Mouse (Mus musculus): Measurements from ENCODE around the gene Tcf7l1. TPM values are rescaled to one million over a fixed set of nuclear protein-coding genes. Genes with fewer than 3 reads are reported as not detected.
A peak's percentile ranks its signal among the peaks of the same experiment; 100 is the strongest.
"Not testable (repeated sequence)": the region's sequence is repeated elsewhere in the genome, so short reads cannot be mapped to it uniquely, and the experiment has no call there.

Gene Tcf7l1
- 10 to 100 TPM; 10.5 to 11.9 TPM for total RNA-seq (2021)

- intact Hi-C loops (cut with DNase I): loop anchor here (1.0 to 2.0 kb wide), 6 partner anchors 38 to 153 kb away; no protein-coding TSS in a partner anchor
- peak; percentile 94 to 96 for DNase-seq
Observed at GRCm38 (mm10) chr6:72788892-72789699, at the start of gene Tcf7l1. Tcf7l1 (minus strand) TSS chr6:72789254.

GRCm38 (mm10) chr6:72837756-72838155, 48.7 kb upstream of the Tcf7l1 start:
- intact Hi-C loops (cut with DNase I): loop anchor here (10.0 kb wide), 1 partner anchor 413 kb away; no protein-coding TSS in a partner anchor
- no peak for DNase-seq

GRCm38 (mm10) chr6:72834518-72834917, 45.5 kb upstream of the Tcf7l1 start:
- no peak for DNase-seq
- intact Hi-C loops (cut with DNase I): loop anchor here (5.0 to 10.0 kb wide), 2 partner anchors 297 to 410 kb away; no protein-coding TSS in a partner anchor

- intact Hi-C loops (cut with DNase I): loop anchor here (1.0 to 10.0 kb wide), 4 partner anchors 41 to 407 kb away; no protein-coding TSS in a partner anchor
- DNase-seq: no peak
Observed at GRCm38 (mm10) chr6:72831858-72832257, 42.8 kb upstream of the Tcf7l1 start.

- peak; percentile 64 to 76 for DNase-seq
- intact Hi-C loops (cut with DNase I): loop anchor here (1.0 to 10.0 kb wide), 4 partner anchors 40 to 406 kb away; no protein-coding TSS in a partner anchor
Observed at GRCm38 (mm10) chr6:72831276-72831675, 42.2 kb upstream of the Tcf7l1 start.

- intact Hi-C loops (cut with DNase I): no loop called here
- no peak for DNase-seq
Observed at GRCm38 (mm10) chr6:72828857-72829256, 39.8 kb upstream of the Tcf7l1 start.

GRCm38 (mm10) chr6:72828037-72828436, 39.0 kb upstream of the Tcf7l1 start:
- DNase-seq; intact Hi-C loops (cut with DNase I): not testable (repeated sequence)

- intact Hi-C loops (cut with DNase I): no loop called here
- DNase-seq: no peak
Observed at GRCm38 (mm10) chr6:72825762-72826161, 36.7 kb upstream of the Tcf7l1 start.

- DNase-seq: peak; percentile 14 to 17
- intact Hi-C loops (cut with DNase I): no loop called here
Observed at GRCm38 (mm10) chr6:72824971-72825737, 36.1 kb upstream of the Tcf7l1 start.

- no peak for DNase-seq
Observed at GRCm38 (mm10) chr6:72813456-72813855, 24.4 kb upstream of the Tcf7l1 start.

GRCm38 (mm10) chr6:72810248-72810647, 21.2 kb upstream of the Tcf7l1 start:
- intact Hi-C loops (cut with DNase I): no loop called here
- DNase-seq: no peak

More at GRCm38 (mm10) chr6:72813456-72813855, 24.4 kb upstream of the Tcf7l1 start:
- intact Hi-C loops (cut with DNase I): no loop called here

GRCm38 (mm10) chr6:72809522-72810149, 20.6 kb upstream of the Tcf7l1 start:
- no peak for DNase-seq
- intact Hi-C loops (cut with DNase I): no loop called here

GRCm38 (mm10) chr6:72808342-72808741, 19.3 kb upstream of the Tcf7l1 start:
- no peak for DNase-seq

GRCm38 (mm10) chr6:72803669-72804068, 14.6 kb upstream of the Tcf7l1 start:
- intact Hi-C loops (cut with DNase I): no loop called here
- DNase-seq: no peak

More at GRCm38 (mm10) chr6:72808342-72808741, 19.3 kb upstream of the Tcf7l1 start:
- intact Hi-C loops (cut with DNase I): no loop called here

GRCm38 (mm10) chr6:72802119-72802518, 13.1 kb upstream of the Tcf7l1 start:
- peak; percentile 12 to 20 for DNase-seq
- intact Hi-C loops (cut with DNase I): no loop called here

GRCm38 (mm10) chr6:72800641-72801040, 11.6 kb upstream of the Tcf7l1 start:
- DNase-seq: no peak

GRCm38 (mm10) chr6:72797763-72798162, 8.7 kb upstream of the Tcf7l1 start:
- no peak for DNase-seq
- intact Hi-C loops (cut with DNase I): no loop called here

More at GRCm38 (mm10) chr6:72800641-72801040, 11.6 kb upstream of the Tcf7l1 start:
- intact Hi-C loops (cut with DNase I): no loop called here

- intact Hi-C loops (cut with DNase I): no loop called here
- DNase-seq: no peak
Observed at GRCm38 (mm10) chr6:72795444-72795843, 6.4 kb upstream of the Tcf7l1 start.

- no peak for DNase-seq
- intact Hi-C loops (cut with DNase I): no loop called here
Observed at GRCm38 (mm10) chr6:72794870-72795269, 5.8 kb upstream of the Tcf7l1 start.

- DNase-seq: no peak
- intact Hi-C loops (cut with DNase I): no loop called here
Observed at GRCm38 (mm10) chr6:72792641-72793040, 3.6 kb upstream of the Tcf7l1 start.

Data from heart, postnatal 36 days (tissue).